Mouse (Mus musculus) small intestine, adult 2 months (tissue): ENCODE data around the gene Aldh1a2.

Experiments
- CTCF ChIP-seq: fragments of 200-500 bp; IDR thresholded peaks from 2 replicates; pipeline ENCODE4 v1.5.1; 2012; ENCODE audit warnings: low read depth, mild to moderate bottlenecking, control low read depth, inconsistent platforms, low read length, moderate library complexity, mixed read lengths; ENCODE audit not compliant: insufficient replicate concordance, insufficient read length; ENCODE audit errors: extremely low read depth
- POLR2A ChIP-seq: fragments of 200-500 bp; IDR thresholded peaks from 2 replicates; pipeline ENCODE4 v1.6.1; 2012; ENCODE audit warnings: low read depth, mild to moderate bottlenecking, control low read depth, inconsistent platforms, low read length, moderate library complexity

DNA sequence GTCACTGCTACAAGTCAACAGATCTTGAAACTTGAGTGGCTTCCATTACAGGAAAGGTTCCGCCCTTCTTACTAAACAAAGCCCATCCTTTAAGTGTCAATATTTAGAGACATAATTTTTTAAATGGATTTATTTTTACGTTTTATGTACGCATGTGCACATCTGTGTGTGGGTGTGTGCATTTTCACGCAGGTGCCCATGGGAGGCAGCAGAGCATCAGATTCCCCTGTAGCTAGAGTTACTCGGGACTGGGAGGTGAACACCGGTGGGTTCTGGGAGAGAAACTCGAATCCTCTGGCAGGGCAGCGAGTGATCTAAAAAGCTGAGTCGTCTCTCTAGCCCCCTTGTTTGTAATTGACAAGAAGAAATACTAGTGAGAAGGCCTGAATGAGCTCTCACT, 42.1 kb upstream of the Aldh1a2 start:
- TF ChIP-seq CTCF, result no peak
- TF ChIP-seq POLR2A, result no peak
